Mouse (Mus musculus): ENCODE results near the gene Slc22a4.
"Not testable (repeated sequence)": the region's sequence is repeated elsewhere in the genome, so short reads cannot be mapped to it uniquely, and the experiment has no call there.

Slc22a4 gene

GRCm38 (mm10) chr11:54057428-54057827 is 29.5 kb upstream of the Slc22a4 start:
- CTCF ChIA-PET = no interaction called here

- CTCF ChIA-PET = no interaction called here
Observed at GRCm38 (mm10) chr11:54056132-54056531, 28.2 kb upstream of the Slc22a4 start.

DNA sequence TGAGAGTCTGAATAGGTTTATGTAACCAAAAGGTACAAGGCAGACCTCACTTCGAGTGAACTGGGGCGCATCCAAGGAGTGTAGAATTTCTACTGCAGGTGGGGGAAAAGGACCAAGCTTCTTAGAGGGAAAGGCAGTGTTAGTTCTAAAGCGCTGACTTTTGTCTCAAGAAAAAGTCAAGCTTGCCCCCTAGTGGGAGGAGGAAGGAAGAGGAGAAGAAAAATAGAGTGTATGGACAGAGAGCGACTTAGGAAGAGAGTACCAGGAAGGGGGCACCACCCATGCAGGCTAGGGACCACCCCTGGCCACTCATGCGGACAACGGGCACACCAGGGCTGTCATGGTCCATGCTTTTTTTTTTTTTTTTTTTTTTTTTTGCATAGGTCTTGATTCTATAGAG is 26.4 kb upstream of the Slc22a4 start:
- CTCF ChIA-PET = interaction anchor here (0.6 kb wide), 1 partner anchor 280 kb away, joined by 7 read pairs; no protein-coding TSS in a partner anchor

GRCm38 (mm10) chr11:54053090-54053489 is 25.2 kb upstream of the Slc22a4 start:
- CTCF ChIA-PET = no interaction called here

DNA sequence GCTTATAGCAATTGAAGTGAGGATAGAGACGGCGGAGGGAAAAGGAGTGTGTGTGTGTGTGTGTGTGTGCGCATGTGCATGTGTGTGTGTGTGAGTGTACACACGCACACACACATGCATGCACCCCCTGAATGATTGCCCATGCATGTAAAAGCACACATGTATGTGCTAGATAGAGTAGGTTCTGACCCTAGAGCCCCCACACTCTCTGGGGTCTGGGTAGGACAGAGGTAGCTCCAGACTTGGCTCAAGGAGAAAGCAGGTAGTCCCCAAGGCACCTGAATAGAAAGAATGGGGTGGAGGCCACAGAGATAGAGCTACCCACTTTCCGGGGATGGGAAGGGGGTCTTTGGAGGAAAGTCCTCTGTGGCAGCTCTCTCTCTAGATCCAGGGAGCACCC is 24.2 kb upstream of the Slc22a4 start:
- CTCF ChIA-PET = no interaction called here

GRCm38 (mm10) chr11:54051161-54051560 is 23.3 kb upstream of the Slc22a4 start:
- CTCF ChIA-PET = interaction anchor here (1.1 kb wide), 1 partner anchor 9 kb away, joined by 3 read pairs; no protein-coding TSS in a partner anchor

DNA sequence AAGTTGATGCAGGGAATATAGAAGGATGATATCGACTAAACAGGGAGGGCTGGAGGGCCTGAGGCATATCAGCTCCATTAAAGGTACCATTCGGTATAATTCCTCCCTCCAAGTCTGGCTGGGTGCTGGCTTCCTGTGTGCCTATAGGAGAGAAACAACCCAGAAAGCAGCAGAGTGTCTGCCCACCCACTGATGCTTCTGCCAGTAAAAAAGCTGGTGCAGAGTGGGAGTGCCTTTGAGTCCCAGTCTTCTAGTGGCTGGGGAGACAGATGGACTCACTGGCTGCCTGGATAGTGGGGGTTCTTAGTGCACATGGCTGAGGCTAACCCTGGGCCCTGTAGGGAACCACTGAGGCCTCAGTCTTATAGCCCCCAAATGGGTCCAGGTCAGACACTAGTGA is 22.3 kb upstream of the Slc22a4 start:
- CTCF ChIA-PET = interaction anchor here (0.6 to 1.1 kb wide), 2 partner anchors 10 to 48 kb away, joined by 3 read pairs; no protein-coding TSS in a partner anchor

DNA sequence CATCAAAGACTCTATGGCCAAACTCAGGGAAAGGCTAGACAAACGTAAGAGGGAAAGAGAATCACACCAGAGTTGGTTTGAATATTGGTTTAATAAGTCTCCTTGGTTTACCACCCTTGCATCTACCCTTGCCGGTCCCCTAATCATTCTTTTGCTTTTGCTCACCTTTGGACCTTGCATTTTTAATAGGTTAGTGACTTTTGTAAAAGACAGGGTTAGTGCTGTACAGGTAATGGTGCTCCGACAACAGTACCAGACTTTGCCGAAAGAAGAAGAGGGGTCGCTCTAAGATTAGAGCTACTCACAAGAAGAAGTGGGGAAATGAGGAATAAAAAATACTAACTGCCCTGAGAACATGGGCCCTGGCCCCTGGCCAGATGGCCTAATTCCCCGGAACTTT is 12.8 kb upstream of the Slc22a4 start:
- CTCF ChIA-PET = no interaction called here

DNA sequence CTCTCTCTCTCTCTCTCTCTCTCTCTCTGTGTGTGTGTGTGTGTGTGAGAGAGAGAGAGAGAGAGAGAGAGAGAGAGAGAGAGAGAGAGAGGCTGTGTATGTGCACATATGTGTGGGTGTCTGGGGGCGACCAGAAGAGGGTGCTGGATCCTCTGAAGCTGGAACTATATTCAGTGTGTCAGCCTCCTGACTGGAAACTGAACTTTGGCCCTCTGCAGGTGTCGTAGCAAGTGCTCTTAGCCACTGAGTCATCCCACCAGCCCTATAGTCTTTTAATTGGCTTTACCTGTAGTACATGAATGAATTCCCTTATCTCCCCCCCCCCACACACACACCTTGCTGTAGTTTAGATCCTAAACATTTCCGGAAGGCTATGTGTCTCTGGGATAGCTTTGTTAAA is 5.0 kb upstream of the Slc22a4 start:
- CTCF ChIA-PET = not testable (repeated sequence)

DNA sequence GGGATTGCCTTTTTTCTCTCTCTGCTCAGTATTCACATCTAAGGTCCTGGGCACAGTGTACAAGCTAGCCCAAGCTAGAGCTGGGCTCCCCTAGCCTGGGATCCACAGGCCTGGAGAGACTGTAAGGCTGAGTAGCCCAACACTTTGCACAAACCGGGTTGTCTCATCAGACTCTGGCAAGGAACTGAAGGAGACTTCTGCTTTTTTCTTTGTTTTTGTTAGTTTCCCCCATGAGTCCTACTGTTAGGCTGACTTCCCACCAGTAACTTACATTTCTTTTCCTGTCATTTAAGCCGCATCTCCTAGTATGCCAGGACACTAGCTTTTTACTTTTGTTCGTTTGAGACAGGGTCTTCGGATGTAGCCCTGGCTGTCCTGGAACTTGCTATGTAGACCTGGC is 1.1 kb upstream of the Slc22a4 start:
- CTCF ChIA-PET = no interaction called here

GRCm38 (mm10) chr11:54027131-54028043 is 503 bp downstream of the Slc22a4 start:
- CTCF ChIA-PET = no interaction called here

- CTCF ChIA-PET = no interaction called here
Observed at GRCm38 (mm10) chr11:54026491-54027041, 1.3 kb downstream of the Slc22a4 start.

DNA sequence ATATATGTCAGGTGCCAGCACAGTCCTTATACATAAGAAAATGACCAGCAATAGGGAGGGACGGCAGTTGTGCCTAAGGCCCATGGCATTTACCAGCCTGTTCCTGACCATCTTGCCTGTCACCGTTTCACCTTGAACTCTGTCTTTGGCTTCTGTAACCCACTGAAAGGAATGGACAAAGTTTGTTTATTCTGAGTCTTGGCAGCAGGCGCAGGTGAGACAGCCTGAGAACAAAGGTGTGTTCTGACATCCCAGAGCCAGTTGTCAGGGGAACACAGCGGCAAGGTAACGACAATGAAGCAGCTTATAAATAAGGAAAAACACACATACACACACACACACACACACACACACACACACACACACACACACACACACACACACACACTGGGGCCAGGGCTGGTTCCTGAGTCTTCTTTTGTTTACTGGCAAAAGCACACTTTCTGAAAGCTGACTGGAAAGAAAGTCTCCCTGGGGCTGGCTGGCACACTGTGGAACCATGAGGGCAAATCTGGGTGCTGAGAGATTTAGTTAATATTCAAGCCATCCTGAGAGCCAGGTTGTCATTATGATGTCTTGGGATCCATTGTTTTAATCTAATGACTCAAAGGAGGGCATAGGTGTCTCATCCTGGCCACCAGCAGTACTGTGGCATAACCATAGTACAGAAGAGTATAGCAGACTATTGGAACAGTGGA is 6.3 kb downstream of the Slc22a4 start:
- CTCF ChIA-PET = interaction anchor here (0.5 kb wide), 1 partner anchor 9 kb away, joined by 3 read pairs; no protein-coding TSS in a partner anchor

- CTCF ChIA-PET = no interaction called here
Observed at GRCm38 (mm10) chr11:54018893-54019732, 8.8 kb downstream of the Slc22a4 start.

- CTCF ChIA-PET = no interaction called here
Observed at GRCm38 (mm10) chr11:54017596-54017995, 10.3 kb downstream of the Slc22a4 start.

DNA sequence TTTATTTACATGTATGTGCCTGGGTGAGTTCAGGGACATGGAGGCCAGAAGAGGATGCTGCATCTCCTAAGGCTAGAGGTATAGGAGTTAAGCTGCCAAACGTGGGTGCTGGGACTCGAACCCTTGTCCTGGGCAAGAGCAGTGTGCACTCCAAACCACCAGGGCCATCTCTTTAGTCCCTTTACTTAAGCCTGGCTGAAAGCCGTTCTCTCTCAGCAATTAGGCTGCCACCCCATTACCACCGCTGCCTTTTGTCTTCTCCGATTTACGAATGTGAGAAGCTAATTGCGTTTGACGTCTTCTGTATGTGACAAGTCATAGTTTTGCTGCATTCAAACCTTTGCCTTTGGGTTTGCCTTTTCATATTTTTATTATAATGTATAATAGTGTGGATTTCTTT is 11.8 kb downstream of the Slc22a4 start:
- CTCF ChIA-PET = no interaction called here

DNA sequence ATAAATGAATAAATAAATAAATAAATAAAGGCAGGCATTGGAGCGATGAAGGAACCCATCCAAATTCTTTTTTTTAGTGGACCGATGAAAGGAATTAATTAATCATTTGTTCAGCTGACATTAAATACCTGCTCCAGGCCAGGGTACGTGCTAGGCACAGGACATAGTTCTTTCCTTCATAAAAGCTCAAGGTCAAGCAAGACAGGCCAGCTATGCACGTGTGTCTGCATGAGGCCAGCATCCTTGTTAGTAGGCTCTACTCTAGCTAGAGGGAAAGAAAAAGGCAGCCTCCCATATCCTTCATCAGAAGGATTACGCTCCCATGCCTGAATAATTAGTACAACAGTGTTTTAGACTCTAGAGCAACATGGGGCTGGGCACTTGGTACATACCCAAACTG is 14.9 kb downstream of the Slc22a4 start:
- CTCF ChIA-PET = interaction anchor here (0.9 kb wide), 1 partner anchor 10 kb away, joined by 3 read pairs; no protein-coding TSS in a partner anchor

DNA sequence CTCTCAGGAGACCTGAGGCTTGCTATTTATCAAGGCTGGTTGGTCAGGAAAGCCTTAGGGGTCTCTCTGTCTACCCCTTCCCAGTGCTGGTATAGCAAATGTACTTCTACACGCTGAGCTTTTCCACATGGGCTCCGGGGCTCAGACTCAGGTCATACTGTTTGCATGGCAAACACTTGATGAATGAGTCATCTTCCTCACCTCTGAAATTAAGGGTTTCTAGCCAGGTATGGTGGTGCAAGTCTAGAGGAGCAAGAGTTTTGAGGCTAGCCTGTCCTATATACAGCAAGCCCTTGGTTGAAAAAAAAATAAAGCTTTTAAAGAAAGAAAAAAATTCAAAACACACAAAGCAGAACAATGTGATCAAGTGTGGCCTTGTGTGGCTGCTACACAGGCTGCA is 16.6 kb downstream of the Slc22a4 start:
- CTCF ChIA-PET = interaction anchor here (1.6 kb wide), 1 partner anchor 9 kb away, joined by 3 read pairs; no protein-coding TSS in a partner anchor

DNA sequence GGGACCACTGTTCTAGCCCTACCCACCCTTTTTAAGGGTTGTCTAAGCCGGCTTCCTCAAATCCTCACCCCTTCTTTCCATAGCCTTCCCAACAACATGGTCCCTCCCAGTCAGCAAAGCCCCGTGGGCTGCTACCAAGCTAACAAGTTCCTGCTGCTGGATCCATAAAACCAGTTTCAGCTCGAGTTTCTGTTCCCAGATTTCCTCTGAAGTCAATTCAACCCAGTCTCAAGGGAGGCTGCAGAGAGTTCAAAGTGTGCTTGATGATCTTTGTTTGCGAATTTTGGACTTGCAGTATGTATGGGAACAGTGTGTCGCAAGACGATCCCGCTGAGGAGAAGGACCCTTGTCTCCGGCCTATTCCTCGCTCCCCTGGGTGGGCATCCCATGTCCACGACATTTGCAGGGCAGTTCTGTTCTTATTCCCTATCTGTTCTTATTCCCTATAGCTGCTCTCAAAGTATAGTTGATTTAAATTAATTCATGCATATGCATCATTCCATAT is 19.4 kb downstream of the Slc22a4 start:
- CTCF ChIA-PET = no interaction called here

DNA sequence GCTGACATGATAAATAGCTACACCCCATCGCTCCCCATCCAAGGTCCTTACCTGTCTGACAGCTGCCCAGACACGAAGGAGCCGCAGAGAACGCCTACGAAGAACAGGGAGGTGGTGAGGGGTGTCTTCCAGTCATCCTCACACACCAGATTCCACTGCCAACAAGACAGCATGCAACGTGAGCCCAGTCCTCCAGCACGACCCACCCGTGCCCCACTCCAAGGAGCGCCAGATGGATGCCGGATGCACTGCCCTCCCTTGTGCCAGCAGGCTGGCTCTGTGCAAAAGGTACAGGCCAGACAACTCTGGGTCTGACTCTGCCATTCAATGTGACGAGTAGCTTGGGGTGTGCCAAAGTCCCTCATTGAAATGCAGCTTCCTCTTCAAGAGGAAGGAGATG is 20.2 kb downstream of the Slc22a4 start:
- CTCF ChIA-PET = no interaction called here

DNA sequence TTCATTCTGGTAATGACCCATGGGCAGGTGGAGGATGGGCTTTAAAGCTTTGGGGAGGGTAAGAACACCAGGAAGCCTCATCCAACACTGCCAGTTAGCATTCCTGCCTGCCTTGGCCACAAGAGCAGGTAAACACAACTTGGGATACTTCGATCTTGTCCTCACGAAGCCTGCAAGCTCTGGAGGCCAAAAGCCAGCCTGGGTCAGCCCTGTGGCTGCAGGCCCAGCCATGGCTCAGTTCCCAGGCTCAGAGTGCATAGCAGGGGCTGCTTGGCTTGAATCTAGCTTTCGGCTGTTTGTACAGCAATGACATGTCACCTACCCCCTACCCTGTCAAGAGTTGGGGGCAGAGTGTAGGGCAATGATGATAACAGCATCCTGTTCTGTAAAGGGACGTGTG is 21.0 kb downstream of the Slc22a4 start:
- CTCF ChIA-PET = no interaction called here
